Mouse (Mus musculus) E14TG2a.4 (cell line): ENCODE data around the gene A030003K21Rik.
"Not testable (repeated sequence)": the region's sequence is repeated elsewhere in the genome, so short reads cannot be mapped to it uniquely, and the experiment has no call there.

Experiments
- CTCF ChIP-seq: conservative IDR thresholded peaks from 2 replicates; pipeline ENCODE4 v1.5.1; 2014; ENCODE audit warnings: low read length
- POU5F1 ChIP-seq: IDR thresholded peaks from 2 replicates; pipeline ENCODE4 v1.6.1; 2014; ENCODE audit warnings: low read length, borderline replicate concordance

GRCm38 (mm10) chr1:82955913-82956312 lies 12.7 kb upstream of the A030003K21Rik start, which contains the start of gene Gm7544:
- not testable (repeated sequence) for TF ChIP-seq CTCF, POU5F1
